Mouse (Mus musculus) neural tube, embryonic 11.5 days (tissue): ENCODE measurements around the gene Rab26. TPM values are rescaled to one million over a fixed set of nuclear protein-coding genes. Genes with fewer than 3 reads are reported as not detected.
A peak's percentile ranks its signal among the peaks of the same experiment; 100 is the strongest.

Experiments used
- ATAC-seq: fragments of 200-750 bp; cut with Nextera tagmentation; 2 replicates; pipeline ENCODE4 v1.8.0; 2017; ENCODE audit warnings: moderate number of reproducible peaks, mild to moderate bottlenecking, moderate TSS enrichment, moderate library complexity; ENCODE audit not compliant: insufficient read depth, low FRiP score, low TSS enrichment
- DNase-seq: peaks from one replicate; pipeline ENCODE4 v3.0.0-alpha.2; 2015; ENCODE audit warnings: low spot score
- H3K27ac ChIP-seq: fragments of 300-500 bp; sonication (generic); 2 replicates; pipeline ENCODE4 v1.5.1; 2014; ENCODE audit warnings: low read depth, mild to moderate bottlenecking, low read length
- H3K27me3 ChIP-seq: fragments of 300-500 bp; sonication (generic); 2 replicates; pipeline ENCODE4 v1.6.1; 2014; ENCODE audit warnings: mild to moderate bottlenecking, low read length, mixed read lengths; ENCODE audit not compliant: control insufficient read depth, insufficient read depth
- H3K36me3 ChIP-seq: fragments of 300-500 bp; sonication (generic); 2 replicates; pipeline ENCODE4 v1.6.1; 2014; ENCODE audit warnings: mild to moderate bottlenecking, low read length, moderate library complexity, mixed read lengths; ENCODE audit not compliant: control insufficient read depth, insufficient read depth
- H3K4me1 ChIP-seq: fragments of 300-500 bp; sonication (generic); 2 replicates; pipeline ENCODE4 v1.6.1; 2014; ENCODE audit warnings: low read length, mixed read lengths; ENCODE audit not compliant: control insufficient read depth, insufficient read depth
- H3K4me2 ChIP-seq: fragments of 300-500 bp; sonication (generic); 2 replicates; pipeline ENCODE4 v1.6.1; 2014; ENCODE audit warnings: low read depth, mild to moderate bottlenecking, moderate library complexity
- H3K4me3 ChIP-seq: fragments of 300-500 bp; sonication (generic); 2 replicates; pipeline ENCODE4 v1.5.1; 2014; ENCODE audit warnings: low read depth, low read length
- H3K9ac ChIP-seq: fragments of 300-500 bp; sonication (generic); 2 replicates; pipeline ENCODE4 v1.6.1; 2014; ENCODE audit warnings: mild to moderate bottlenecking, low read length
- H3K9me3 ChIP-seq: fragments of 300-500 bp; sonication (generic); 2 replicates; pipeline ENCODE4 v1.6.1; 2016; ENCODE audit warnings: low read length; ENCODE audit not compliant: control insufficient read depth
- WGBS: fragments of 180-500 bp; shearing (Covaris S2); extraction: QIAGEN DNeasy Blood & Tissue Kit; methylation state at CpG from one replicate; pipeline ENCODE4 v1.1.7; 2014; 5-methylcytosine and 5-hydroxymethylcytosine counted together
- polyA plus RNA-seq: library from polyadenylated mRNA; unstranded; fragments of >200 nt; fragmentation: Nextera tagmentation; extraction: Ambion mirVana; gene quantifications from 2 replicates; pipeline ENCODE4 v1.2.1, GENCODE M21; 2014

Rab26 gene
- polyA plus RNA-seq, 1 experiment from 2014 or later, result 1.7 TPM

DNA sequence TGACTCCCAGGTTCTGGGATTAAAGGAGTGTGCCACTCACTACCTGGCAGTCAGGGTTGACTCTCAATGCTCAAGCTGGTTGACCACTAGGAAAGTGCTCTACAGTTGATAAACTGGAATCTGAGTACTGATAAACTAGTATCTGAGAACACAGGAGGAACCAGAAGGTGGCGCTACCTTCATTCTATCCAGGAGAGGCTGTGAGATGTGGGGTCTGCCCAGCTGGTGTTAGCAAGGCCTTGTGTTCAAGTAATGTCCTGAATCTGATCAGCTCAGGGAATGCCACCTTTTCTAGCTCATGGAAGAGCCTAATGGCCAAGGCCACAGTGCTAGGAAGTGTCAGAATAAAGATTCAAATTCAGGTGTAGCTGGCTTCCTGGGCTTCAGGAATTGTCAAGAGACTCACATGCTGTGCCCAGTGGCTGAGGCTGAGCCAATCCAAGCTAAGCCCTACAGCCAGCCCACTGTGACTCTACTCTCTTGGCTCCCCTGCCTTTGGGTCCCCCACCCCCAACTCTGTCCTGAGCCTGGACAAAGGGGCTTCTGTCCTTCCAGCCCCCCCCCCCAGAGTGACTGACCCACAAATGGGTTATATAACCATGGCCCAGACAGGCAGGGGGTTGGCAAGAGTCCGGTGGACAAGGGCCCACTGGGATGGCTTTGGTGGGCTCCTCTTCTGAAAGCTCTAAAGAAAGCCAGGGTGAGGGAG is 39.2 kb downstream of the Rab26 start:
- H3K4me3 ChIP-seq, result no peak overlapping the region
- no peak overlapping the region for H3K9ac ChIP-seq
- 45% methylated on average over 2 of the region's 2 CpGs for WGBS
- peaks cover 6% of the 10 kb centered on the region for H3K4me1 ChIP-seq
- ATAC-seq (no peak), DNase-seq (peak; percentile 55)
- H3K4me2 ChIP-seq, result no peak overlapping the region
- H3K9me3 ChIP-seq, result no peaks in the 10 kb centered on the region
- peaks cover 4% of the 10 kb centered on the region; the same call in 1 of the 2 replicates for H3K36me3 ChIP-seq
- H3K27ac ChIP-seq, result no peak overlapping the region
- no peaks in the 10 kb centered on the region for H3K27me3 ChIP-seq

DNA sequence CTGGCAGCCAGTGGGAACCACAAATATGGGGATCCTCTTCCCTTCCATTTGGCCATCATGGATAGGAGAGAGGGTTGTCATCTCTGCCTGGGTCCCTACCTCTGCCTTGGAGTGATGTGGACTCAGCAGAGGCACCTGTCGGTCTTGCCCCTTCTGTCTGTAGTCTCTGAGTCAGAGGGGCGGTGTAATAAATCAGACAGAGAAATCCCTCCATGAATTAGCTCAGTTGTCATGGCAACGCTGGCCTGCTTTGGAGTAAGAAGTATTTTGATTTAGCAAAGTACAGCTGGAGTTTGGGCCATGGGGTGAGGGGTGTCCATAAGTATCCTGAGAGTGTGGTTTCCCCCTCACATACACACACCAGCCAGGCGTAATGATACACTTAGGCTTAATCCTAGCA is 43.6 kb downstream of the Rab26 start:
- Histone ChIP-seq H3K4me1 (peaks cover 13% of the 10 kb centered on the region), H3K9me3 (no peaks in the 10 kb centered on the region), H3K27ac (no peak overlapping the region), H3K36me3 (no peaks in the 10 kb centered on the region), H3K27me3 (peaks cover 4% of the 10 kb centered on the region; the same call in 1 of the 2 replicates), H3K4me3 (no peak overlapping the region), H3K4me2 (peak overlapping the region; percentile 89; the same call in 1 of the 2 replicates), H3K9ac (no peak overlapping the region)
- 72% methylated on average over 4 of the region's 4 CpGs for WGBS
- no peak for DNase-seq
- ATAC-seq, result no peak

DNA sequence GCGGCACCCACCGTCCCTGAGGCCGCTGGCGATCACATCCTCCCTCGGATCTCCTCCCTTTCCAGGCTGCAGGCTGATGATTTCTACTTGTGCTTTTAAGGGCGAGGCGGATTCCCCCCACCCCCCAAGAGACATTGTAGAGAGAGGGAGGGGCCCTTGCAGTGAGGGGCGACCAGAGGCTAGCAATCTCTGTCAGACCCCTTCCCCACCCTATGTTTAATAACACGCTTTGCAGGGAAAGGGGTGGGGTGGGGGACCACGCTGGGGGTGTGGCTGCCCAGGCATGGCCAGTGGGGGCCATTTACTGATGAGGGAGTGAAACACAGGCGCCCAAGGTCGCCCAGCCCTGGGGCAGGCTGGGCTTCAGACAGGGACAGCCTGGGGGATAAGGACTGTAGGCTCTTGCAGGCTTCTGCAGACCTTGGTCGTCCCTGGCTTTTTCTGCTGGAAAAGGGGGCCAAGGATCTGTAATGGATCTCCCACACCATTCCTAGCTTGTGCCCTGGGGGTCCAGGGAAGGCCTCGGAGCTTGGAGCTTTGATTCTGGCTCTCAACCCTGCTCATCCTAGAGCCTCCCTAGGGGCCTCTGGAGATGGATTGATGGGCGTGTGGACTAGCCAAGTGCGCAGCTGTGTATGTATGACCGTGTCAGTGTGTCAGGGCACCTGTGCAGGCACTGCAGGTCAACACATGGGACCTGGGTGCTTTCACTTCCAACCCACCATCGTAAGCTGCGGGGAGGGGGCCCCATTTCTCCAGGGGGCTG is 44.6 kb downstream of the Rab26 start:
- peak overlapping the region; percentile 60 for H3K4me3 ChIP-seq
- no peaks in the 10 kb centered on the region for H3K36me3 ChIP-seq
- H3K27ac ChIP-seq, result peak overlapping the region; percentile 76
- 20% methylated on average over 17 of the region's 19 CpGs for WGBS
- ATAC-seq (peak; percentile 37), DNase-seq (peak; percentile 60)
- peak overlapping the region; percentile 89 for H3K4me2 ChIP-seq
- peaks cover 4% of the 10 kb centered on the region; the same call in 1 of the 2 replicates for H3K27me3 ChIP-seq
- H3K9ac ChIP-seq, result peak overlapping the region; percentile 73
- H3K4me1 ChIP-seq, result peaks cover 13% of the 10 kb centered on the region
- no peaks in the 10 kb centered on the region for H3K9me3 ChIP-seq

DNA sequence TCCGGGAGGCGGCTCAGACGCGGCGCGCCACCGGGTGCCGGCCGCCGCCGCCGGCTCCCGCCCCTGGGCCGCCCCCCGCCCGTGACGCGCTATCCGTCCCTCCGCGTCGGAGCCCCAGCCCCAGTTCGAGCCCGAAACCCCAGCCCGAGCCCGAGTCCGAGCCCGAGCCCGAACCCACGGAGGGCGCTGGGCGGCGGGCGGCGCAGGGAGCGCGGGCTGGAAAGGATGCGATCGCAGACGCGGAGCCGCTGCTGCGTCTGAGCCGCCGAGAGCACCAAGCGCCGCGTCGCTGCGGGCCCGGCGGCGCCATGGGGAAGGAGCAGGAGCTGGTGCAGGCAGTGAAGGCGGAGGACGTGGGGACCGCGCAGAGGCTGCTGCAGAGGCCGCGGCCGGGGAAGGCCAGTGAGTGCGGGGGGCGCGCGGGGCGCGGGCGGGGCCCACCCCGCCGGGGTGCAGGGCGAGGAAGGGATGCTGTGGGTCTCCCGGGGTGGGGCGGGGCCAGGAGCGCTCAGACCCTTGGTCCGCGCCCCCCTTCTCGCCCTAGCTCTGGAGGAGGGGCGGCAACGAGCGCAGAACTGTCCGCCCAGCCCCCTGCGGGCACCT is 45.2 kb downstream of the Rab26 start:
- H3K36me3 ChIP-seq, result no peaks in the 10 kb centered on the region
- WGBS, result under 1% methylated on average over 55 of the region's 81 CpGs
- H3K4me3 ChIP-seq, result peak overlapping the region; percentile 60
- H3K9me3 ChIP-seq, result no peaks in the 10 kb centered on the region
- peaks cover 13% of the 10 kb centered on the region for H3K4me1 ChIP-seq
- H3K27me3 ChIP-seq, result peaks cover 4% of the 10 kb centered on the region; the same call in 1 of the 2 replicates
- DNase-seq (peak; percentile 68), ATAC-seq (peak; percentile 70)
- H3K27ac ChIP-seq, result peak overlapping the region; percentile 76
- H3K9ac ChIP-seq, result peak overlapping the region; percentile 73
- peak overlapping the region; percentile 89 for H3K4me2 ChIP-seq

DNA sequence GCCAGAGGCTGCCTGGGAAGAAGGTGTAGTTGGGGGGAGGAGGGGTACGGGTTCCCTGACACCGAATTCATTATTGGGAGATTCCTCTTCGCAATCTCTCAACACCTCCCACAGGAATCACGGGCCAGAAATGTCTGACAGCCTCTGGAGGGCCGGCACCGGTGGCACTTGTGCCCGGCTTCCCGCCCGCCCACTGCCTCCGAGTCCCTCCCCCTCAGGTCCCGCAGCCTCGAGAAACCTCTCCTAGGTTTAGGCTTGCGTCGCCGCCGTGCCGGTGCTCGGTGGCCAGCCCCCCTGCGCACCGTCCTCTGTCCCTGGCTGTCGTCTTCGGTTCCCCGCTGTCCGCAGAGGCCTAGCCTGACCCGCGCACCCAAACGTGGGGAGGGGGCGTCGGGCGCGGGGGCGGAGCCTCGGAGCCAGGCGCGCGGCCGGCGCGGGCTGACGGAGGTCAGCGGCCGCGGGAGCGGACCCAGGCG is 45.8 kb downstream of the Rab26 start, which contains the start of gene Caskin1:
Caskin1 (plus strand) TSS at position 416 of the 476 bp plus-strand sequence.
- peak within 1 kb of the TSS; percentile 76 for H3K27ac ChIP-seq
- H3K9me3 ChIP-seq, result no peaks in the 10 kb centered on the region
- H3K4me1 ChIP-seq, result peaks cover 13% of the 10 kb centered on the region
- WGBS, result 0% methylated on average over 45 of the region's 45 CpGs
- H3K4me2 ChIP-seq, result peak within 1 kb of the TSS; percentile 89
- peak; percentile 58 for DNase-seq
- no peaks in the 10 kb centered on the region for H3K36me3 ChIP-seq
- peak; percentile 72 for ATAC-seq
- H3K9ac ChIP-seq, result peak within 1 kb of the TSS; percentile 73
- peaks cover 4% of the 10 kb centered on the region; the same call in 1 of the 2 replicates for H3K27me3 ChIP-seq
- peak within 1 kb of the TSS; percentile 60 for H3K4me3 ChIP-seq

DNA sequence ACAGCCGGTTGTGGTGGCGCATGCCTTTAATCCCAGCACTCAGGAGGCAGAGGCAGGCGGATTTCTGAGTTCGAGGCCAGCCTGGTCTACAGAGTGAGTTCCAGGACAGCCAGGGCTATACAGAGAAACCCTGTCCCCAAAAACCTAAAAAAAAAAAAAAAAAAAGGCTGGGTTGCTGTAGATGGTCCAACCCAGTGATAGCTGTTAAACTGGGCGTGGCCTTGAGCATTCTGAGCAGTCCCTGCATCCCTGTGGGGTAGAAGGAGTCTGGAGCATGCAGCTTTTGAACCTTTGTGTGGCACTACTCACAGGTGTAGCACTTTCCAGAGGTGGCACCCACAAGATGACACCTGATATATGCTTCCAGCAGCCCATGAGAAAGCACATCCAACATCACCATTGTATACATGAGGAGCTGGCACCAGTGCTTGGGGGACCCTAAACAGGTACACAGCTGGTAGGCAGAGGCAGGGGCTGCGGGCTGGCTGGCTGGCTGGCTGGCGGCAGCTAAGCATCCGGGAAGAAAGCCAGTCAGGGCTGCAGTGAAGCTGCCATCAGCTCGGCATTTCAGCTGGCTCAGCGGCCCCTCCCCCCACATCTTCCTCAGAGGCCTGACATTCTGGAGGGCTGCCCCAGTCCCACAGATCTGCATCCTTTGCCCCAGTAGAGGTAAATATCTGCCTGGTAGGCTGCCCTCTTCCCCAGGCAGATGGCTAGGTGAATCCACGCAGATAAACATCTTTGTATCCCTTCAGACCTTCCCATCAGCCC is 48.7 kb downstream of the Rab26 start:
- Histone ChIP-seq H3K36me3 (no peaks in the 10 kb centered on the region), H3K9ac (no peak overlapping the region; the same call in 1 of the 2 replicates), H3K4me2 (no peak overlapping the region), H3K27ac (no peak overlapping the region), H3K4me1 (peaks cover 12% of the 10 kb centered on the region), H3K27me3 (peaks cover 4% of the 10 kb centered on the region; the same call in 1 of the 2 replicates), H3K4me3 (no peak overlapping the region), H3K9me3 (no peaks in the 10 kb centered on the region)
- WGBS, result 50% methylated on average over 11 of the region's 11 CpGs
- ATAC-seq, result no peak
- no peak for DNase-seq

DNA sequence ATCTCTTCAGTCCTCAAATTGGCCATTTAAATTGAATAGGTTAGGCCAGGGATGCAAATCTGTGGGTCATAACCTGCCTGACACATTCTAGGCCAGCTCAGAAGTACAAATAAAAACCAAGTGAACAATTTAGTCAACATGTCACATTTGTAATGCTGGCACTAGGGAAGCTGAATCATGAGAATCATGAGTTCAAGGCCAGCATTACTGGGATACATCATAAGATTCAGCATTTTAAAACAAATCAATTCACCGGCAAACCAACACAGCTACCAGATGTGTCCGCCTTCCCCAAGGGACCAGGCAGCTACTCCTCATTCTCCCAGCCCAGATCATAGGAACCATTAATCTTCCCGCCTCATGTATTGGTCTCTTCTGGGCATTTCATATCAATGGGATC is 50.5 kb downstream of the Rab26 start:
- DNase-seq (no peak), ATAC-seq (no peak)
- H3K4me3 ChIP-seq, result no peak overlapping the region
- H3K4me2 ChIP-seq, result no peak overlapping the region
- no peaks in the 10 kb centered on the region for H3K4me1 ChIP-seq
- H3K36me3 ChIP-seq, result no peaks in the 10 kb centered on the region
- 72% methylated on average over 3 of the region's 3 CpGs for WGBS
- H3K27ac ChIP-seq, result no peak overlapping the region
- H3K27me3 ChIP-seq, result peaks cover 4% of the 10 kb centered on the region; the same call in 1 of the 2 replicates
- no peak overlapping the region for H3K9ac ChIP-seq
- no peaks in the 10 kb centered on the region for H3K9me3 ChIP-seq
